Mouse (Mus musculus): ENCODE data around the gene Ngb.
A peak's percentile ranks its signal among the peaks of the same experiment; 100 is the strongest.

The Ngb gene

GRCm38 (mm10) chr12:87089701-87090100, 12.6 kb downstream of the Ngb start:
- DNase-seq, result no peak

- DNase-seq, result no peak
These were observed 13.1 kb downstream of the Ngb start for GRCm38 (mm10) chr12:87089255-87089654.

- DNase-seq, result peak in 1 of 2 experiments; percentile 9
These were observed 14.0 kb downstream of the Ngb start for GRCm38 (mm10) chr12:87088331-87088730.

- no peak for DNase-seq
These were observed 15.1 kb downstream of the Ngb start for GRCm38 (mm10) chr12:87087236-87087635.

- DNase-seq, result no peak
These were observed 19.5 kb downstream of the Ngb start for GRCm38 (mm10) chr12:87082797-87083196.

DNA sequence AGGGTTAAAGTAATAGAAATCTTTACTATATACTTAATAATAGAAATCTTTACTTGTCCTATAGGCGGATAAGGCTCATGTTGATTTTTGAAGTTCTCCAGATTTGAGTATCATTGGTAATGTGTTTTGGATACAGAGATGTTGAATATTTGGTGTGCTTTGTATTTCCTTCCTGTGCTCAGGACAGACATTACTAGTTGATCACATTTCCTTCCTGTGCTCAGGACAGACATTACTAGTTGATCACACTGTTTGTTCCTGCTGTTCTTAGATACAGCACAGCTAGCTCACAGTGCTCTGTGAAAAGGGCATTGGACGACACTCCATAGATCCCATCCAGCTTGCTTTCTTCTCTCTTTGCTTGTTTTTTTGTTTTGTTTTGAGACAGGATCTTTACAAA, 25.7 kb downstream of the Ngb start:
- DNase-seq, result no peak

DNA sequence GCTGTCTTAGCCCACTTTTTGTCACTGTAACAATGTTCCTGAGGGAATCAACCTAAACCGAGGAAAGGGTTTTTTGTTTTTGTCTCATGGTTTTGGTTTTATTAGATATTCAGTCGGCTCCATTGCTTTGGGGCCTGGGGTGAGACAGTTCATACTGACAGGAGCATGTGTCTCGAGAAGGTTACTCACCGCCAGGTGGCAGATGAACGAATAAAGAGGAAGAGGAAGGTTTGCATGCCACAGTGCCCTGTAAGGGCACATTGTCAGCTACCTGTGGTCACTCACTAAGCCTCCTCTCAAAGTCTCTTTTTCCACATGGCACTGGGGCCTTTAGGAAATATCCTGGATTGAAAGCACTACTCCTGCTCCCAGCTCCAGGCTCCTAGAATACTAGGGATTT, 31.8 kb downstream of the Ngb start:
- DNase-seq, result no peak

- DNase-seq, result no peak
These were observed 35.9 kb downstream of the Ngb start for GRCm38 (mm10) chr12:87066429-87066828.

GRCm38 (mm10) chr12:87065446-87065845, 36.9 kb downstream of the Ngb start:
- DNase-seq, result no peak

DNA sequence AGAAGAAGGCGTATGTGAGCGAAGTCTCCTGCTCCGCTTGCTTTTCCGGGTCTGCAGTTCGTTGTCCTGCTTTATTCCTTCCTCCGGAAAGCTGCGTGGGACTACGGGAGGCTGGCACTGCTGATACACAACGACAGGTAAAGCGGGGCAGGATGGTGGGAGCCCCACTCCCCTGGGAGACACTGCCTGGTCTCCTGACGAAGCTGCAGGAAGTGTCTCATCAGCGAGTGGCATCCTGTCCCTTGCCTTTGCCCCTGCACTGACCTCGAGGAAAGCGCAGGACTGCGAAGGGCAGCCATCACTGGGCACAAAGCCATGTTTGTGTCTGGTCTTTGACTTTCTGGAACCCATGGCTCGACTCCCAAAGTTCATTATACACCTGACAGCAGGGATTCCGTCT, 45.3 kb downstream of the Ngb start:
- no peak for DNase-seq

GRCm38 (mm10) chr12:87054873-87055272, 47.5 kb downstream of the Ngb start:
- DNase-seq, result no peak

DNA sequence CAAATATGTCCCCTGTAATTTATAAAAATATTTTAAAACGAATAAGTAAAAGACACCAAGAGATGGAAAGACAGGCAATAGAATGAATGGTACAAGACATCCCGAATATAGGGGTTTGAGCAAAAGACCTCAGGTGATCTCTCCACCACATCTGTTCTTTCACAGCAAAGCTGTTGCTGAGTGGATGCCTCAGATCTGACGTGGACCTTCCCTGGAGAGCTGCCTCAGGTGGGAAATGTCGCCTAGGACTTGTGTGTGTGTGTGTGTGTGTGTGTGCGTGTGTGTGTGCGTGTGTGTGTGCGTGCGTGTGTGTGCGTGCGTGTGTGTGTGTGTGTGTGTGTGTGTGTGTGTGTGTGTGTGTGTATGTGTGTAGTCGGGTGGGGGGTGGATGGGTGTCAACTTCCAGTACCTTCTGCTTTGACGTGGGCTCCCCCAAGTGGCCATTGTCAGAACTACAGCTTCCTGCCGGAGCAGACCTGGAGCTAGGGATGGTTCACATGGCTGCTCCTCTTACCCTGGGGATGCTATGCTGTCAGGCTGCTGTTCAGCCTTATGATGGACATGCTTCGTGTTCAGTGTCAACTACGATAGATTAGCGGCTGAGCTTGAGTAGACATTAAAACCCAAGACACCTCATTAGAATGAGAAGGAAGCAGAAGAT, 49.5 kb downstream of the Ngb start:
- DNase-seq, result peak; percentile 42 to 75

DNA sequence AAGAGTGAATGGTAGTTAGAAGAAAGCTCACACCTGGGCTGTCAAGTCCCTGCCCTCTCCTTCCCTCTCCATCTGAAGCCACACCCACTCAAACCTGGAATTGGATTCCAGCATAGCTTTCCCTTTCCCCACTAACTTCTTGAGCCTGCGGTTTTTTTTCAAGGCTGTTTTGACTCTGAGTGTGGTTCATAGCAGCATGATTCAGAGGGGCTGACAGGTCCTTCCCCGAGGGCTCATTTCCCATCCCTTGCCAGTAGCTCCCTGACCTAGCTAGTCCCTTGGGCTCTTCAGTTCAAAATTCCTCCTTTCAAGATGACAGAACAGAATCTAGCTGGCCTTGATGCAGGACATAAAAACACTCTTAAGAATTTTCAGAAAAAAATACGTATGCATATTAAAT, 54.8 kb downstream of the Ngb start:
- no peak for DNase-seq

All from spleen, adult 18-20 months (tissue).